Mouse (Mus musculus): ENCODE measurements around the gene Bicdl2. TPM values are rescaled to one million over a fixed set of nuclear protein-coding genes. Genes with fewer than 3 reads are reported as not detected.

The Bicdl2 gene
- total and polyA plus RNA-seq, 3 experiments, result 0.08 to 0.17 TPM; not detected in 1

DNA sequence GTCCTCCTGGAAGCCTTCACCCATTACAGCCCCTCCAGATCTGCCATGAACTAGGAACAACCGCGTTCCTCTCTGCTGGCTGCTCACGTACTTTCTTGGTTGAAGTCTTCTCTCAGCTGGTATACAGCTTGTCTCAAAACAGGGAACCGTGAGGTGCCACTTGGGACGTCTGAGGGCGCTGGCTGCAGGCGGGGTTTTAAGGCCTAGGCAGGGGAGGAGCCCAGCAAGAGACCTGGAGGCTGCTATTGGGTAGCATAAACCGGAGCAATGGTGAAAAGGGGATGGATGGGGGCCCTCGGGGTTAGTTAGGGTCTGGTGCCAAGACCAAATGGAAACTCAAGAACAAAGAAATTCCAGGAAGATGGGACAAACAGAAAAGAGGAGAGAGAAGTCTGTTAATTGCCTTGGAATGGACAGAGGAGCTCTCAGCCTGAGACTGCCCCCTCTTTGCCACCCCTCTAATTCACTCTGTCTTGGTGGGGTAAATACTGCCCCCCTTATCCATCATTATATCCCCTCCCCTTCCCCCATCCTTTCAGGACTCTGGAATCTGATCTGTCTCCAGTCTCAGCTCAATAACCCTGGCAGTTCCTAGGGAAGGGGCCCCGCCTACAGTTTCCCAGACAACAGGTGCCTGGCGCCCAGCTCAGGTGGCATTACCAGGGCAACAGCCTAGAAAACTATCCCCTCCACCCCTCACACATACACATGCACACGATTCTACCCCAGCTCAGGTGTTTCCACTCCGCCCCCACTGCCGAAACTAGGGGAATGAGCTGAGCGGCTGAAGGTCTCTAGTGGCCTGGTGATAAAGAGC is 23.8 kb downstream of the Bicdl2 start, which contains the start of gene Cldn9:
TSS of gene Cldn9 (minus strand) at position 171 of the 817 bp plus-strand sequence.
- Histone ChIP-seq H3K9me3 (replicated peaks; ENCODE audit: insufficient read depth, low read length) (no peaks in the 10 kb centered on the region), H3K4me3 (ENCODE audit: control insufficient read depth in 1 of 2, insufficient read depth in 1 of 2, low read depth in 2 of 2, low read length in 2 of 2) (no peak within 1 kb of the TSS), H3K27ac (ENCODE audit: control insufficient read depth, low read depth, low read length) (no peak within 1 kb of the TSS), H3K36me3 (ENCODE audit: control insufficient read depth in 1 of 2, insufficient read depth in 2 of 2, low read length in 2 of 2) (peaks cover 0 to 10% of the 10 kb centered on the region in 2 experiments; a peak in 2 of 4 replicates), H3K79me2 (ENCODE audit: control insufficient read depth, insufficient read depth, low read length, poor library complexity) (no peaks in the 10 kb centered on the region), H3K4me1 (ENCODE audit: control insufficient read depth in 1 of 2, insufficient read depth in 2 of 2, low read length in 2 of 2) (peaks cover 0 to 19% of the 10 kb centered on the region in 2 experiments; a peak in 3 of 4 replicates), H3K27me3 (ENCODE audit: control insufficient read depth in 1 of 2, insufficient read depth in 2 of 2, low read length in 2 of 2) (no peaks in the 10 kb centered on the region), H3K9ac (ENCODE audit: control insufficient read depth, low read depth, low read length, poor library complexity, severe bottlenecking) (no peak within 1 kb of the TSS)
- TF ChIP-seq TBP (IDR thresholded peaks at IDR 0.05; ENCODE audit: low read depth, low read length) (no peak), CHD1 (IDR thresholded peaks at IDR 0.05; ENCODE audit: low read depth, low read length) (no peak), JUND (IDR thresholded peaks at IDR 0.05; ENCODE audit: low read depth, low read length) (no peak), ZNF384 (IDR thresholded peaks at IDR 0.05; ENCODE audit: low read depth, low read length) (no peak), EP300 (IDR thresholded peaks at IDR 0.05; ENCODE audit: low read depth in 1 of 2, low read length in 2 of 2) (no peak), ZMIZ1 (IDR thresholded peaks at IDR 0.05; ENCODE audit: low read depth, low read length) (no peak), E2F4 (IDR thresholded peaks at IDR 0.05; ENCODE audit: borderline replicate concordance, low read depth, low read length) (no peak), POLR2A (IDR thresholded peaks at IDR 0.05; ENCODE audit: control insufficient read depth in 1 of 2, insufficient read depth in 1 of 2, low read depth in 1 of 2, low read length in 2 of 2, poor library complexity in 1 of 2) (no peak), CTCF (IDR thresholded peaks at IDR 0.05 in 2 of 3, conservative IDR thresholded peaks at IDR 0.05 in 1 of 3; ENCODE audit: control insufficient read depth in 1 of 3, insufficient read depth in 1 of 3, low read depth in 2 of 3, low read length in 3 of 3, poor library complexity in 1 of 3, severe bottlenecking in 1 of 3) (no peak)
- peak; percentile 31 for DNase-seq (ENCODE audit: low read depth, low spot score)

DNA sequence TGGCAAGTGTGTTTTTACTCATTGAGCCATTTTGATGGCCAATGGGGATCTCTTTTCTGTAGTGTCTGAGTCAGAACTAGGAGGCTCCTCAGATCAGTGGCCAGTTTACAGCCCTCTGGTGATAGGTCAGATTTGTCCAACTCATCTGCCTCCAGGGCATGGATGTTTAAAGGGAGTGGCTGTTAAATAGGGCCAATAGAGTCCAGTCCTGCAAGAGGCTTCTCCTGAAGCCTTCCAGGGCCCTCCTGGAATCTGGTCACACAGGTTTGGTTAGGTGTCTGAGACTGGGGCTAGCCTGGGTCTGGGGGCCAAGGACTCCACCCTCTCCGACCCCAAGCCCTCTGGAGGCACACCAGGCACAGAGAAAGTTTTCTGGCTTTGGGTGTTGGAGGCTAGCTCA is 34.2 kb downstream of the Bicdl2 start:
- Histone ChIP-seq H3K27ac (ENCODE audit: control insufficient read depth, low read depth, low read length) (no peak overlapping the region), H3K36me3 (ENCODE audit: control insufficient read depth in 1 of 2, insufficient read depth in 2 of 2, low read length in 2 of 2) (peaks cover 0 to 2% of the 10 kb centered on the region in 2 experiments; a peak in 2 of 4 replicates), H3K9ac (ENCODE audit: control insufficient read depth, low read depth, low read length, poor library complexity, severe bottlenecking) (no peak overlapping the region), H3K27me3 (ENCODE audit: control insufficient read depth in 1 of 2, insufficient read depth in 2 of 2, low read length in 2 of 2) (no peaks in the 10 kb centered on the region), H3K4me3 (ENCODE audit: control insufficient read depth in 1 of 2, insufficient read depth in 1 of 2, low read depth in 2 of 2, low read length in 2 of 2) (no peak overlapping the region), H3K4me1 (ENCODE audit: control insufficient read depth in 1 of 2, insufficient read depth in 2 of 2, low read length in 2 of 2) (peaks cover 5 to 7% of the 10 kb centered on the region in 2 experiments; a peak in 3 of 4 replicates), H3K79me2 (ENCODE audit: control insufficient read depth, insufficient read depth, low read length, poor library complexity) (no peaks in the 10 kb centered on the region; the same call in 1 of the 2 replicates), H3K9me3 (replicated peaks; ENCODE audit: insufficient read depth, low read length) (no peaks in the 10 kb centered on the region)
- TF ChIP-seq MYC (IDR thresholded peaks at IDR 0.05; ENCODE audit: low read depth, low read length), result no peak
- TF ChIP-seq HCFC1 (IDR thresholded peaks at IDR 0.05; ENCODE audit: low read depth, low read length), result no peak
- TF ChIP-seq TBP (IDR thresholded peaks at IDR 0.05; ENCODE audit: low read depth, low read length), result no peak
- TF ChIP-seq CTCF (IDR thresholded peaks at IDR 0.05 in 2 of 3, conservative IDR thresholded peaks at IDR 0.05 in 1 of 3; ENCODE audit: control insufficient read depth in 1 of 3, insufficient read depth in 1 of 3, low read depth in 2 of 3, low read length in 3 of 3, poor library complexity in 1 of 3, severe bottlenecking in 1 of 3), result no peak
- no peak for TF ChIP-seq ETS1 (IDR thresholded peaks at IDR 0.05; ENCODE audit: low read depth, low read length)
- no peak for TF ChIP-seq GABPA (IDR thresholded peaks at IDR 0.05; ENCODE audit: low read depth, low read length)
- no peak for TF ChIP-seq SMC3 (IDR thresholded peaks at IDR 0.05; ENCODE audit: low read depth, low read length)
- TF ChIP-seq POLR2AphosphoS5 (IDR thresholded peaks at IDR 0.05; ENCODE audit: borderline replicate concordance, low read depth, low read length), result no peak
- TF ChIP-seq ZKSCAN1 (IDR thresholded peaks at IDR 0.05; ENCODE audit: low read depth, low read length), result no peak
- TF ChIP-seq MEF2A (IDR thresholded peaks at IDR 0.05; ENCODE audit: extremely low read depth, insufficient replicate concordance, low read depth, low read length, poor library complexity, severe bottlenecking), result no peak
- TF ChIP-seq TCF12 (IDR thresholded peaks at IDR 0.05; ENCODE audit: low read depth, low read length), result no peak
- TF ChIP-seq USF2 (IDR thresholded peaks at IDR 0.05; ENCODE audit: borderline replicate concordance in 1 of 2, insufficient read depth in 1 of 2, low read depth in 1 of 2, low read length in 2 of 2), result no peak
- no peak for DNase-seq (ENCODE audit: low read depth, low spot score)
